Mouse (Mus musculus): ENCODE results near the gene Ugt1a9.

- TF ChIP-seq CTCF (IDR thresholded peaks at IDR 0.05; ENCODE audit: low read depth, low read length) = no peak
- TF ChIP-seq GATA2 (IDR thresholded peaks at IDR 0.05; ENCODE audit: borderline replicate concordance, low read depth, low read length) = no peak
- no peak for TF ChIP-seq TAL1 (conservative IDR thresholded peaks at IDR 0.05; ENCODE audit: low read depth, low read length)
- no peak for TF ChIP-seq GATA1 (IDR thresholded peaks at IDR 0.05; ENCODE audit: borderline replicate concordance, low read length)
Observed at GRCm38 (mm10) chr1:88216551-88216950, 146.0 kb downstream of the Ugt1a9 start.
